Mouse (Mus musculus) left cerebral cortex, adult 11 months (tissue): ENCODE results near the gene Adam8.

Source experiments
- DNase-seq: peaks from one replicate; pipeline ENCODE4 v3.0.0; 2022; ENCODE audit warnings: low spot score

The Adam8 gene

DNA sequence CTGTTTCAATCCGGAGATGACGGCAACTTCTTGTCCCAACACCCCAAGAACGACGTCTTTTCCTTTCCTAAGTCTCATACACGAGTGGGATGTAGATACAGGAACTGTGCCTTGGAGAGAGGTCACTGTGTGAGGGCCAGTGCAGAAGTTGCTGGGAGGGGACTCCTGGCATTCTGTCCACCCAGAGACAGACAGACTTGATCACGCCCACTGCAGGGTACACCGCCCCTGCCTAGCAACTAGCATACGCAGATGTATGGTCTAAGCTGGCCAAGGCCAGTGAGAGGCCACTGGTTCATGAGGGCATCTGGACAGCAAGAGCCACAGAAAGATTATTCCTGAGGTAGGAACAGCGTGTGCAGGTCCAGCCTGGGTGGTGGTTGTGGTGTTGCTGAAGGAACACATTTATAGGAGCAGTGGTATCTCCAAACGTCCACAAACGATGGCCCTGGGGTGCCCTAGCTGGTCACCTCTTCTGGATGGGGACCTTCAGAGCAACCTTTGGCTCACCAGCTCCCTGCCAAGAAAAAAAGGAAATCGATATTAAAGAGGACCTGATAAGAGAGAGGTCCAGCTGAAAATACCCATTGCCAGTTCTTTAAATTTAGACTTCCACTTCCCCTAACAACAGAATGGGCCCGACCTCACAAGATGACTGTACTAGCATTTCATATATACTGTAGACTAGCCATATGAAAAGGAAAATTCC lies 13.2 kb downstream of the Adam8 start:
- DNase-seq = no peak

- peak; percentile 82 for DNase-seq
Measured at GRCm38 (mm10) chr7:139978278-139978892, 14.0 kb downstream of the Adam8 start, which contains the start of gene 6430531B16Rik. Gene 6430531B16Rik (minus strand): TSS chr7:139978755.

- no peak for DNase-seq
Measured at GRCm38 (mm10) chr7:139975471-139975870, 16.9 kb downstream of the Adam8 start.

DNA sequence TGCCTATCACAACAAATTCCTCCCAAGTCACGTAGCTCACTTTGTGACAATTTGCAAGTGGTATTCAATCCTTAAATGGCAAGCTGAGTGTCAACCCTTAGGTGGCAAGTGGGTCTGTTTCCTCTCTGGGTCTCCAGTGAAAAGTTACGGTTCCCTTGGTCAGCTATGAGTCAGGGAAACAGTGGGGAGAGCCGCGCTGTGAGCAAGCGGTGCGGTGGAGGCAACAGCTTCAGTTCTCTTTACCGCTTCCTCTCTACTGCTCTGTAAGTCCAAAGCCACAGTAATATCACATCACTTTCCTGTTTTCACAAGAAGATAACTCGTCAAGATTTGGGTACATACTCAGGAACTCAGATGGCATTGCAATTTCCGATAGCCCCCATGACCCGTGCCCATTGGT lies 18.1 kb downstream of the Adam8 start:
- no peak for DNase-seq

GRCm38 (mm10) chr7:139972923-139973331 lies 19.4 kb downstream of the Adam8 start:
- DNase-seq = no peak

- DNase-seq = no peak
Measured at GRCm38 (mm10) chr7:139971436-139971835, 20.9 kb downstream of the Adam8 start.

DNA sequence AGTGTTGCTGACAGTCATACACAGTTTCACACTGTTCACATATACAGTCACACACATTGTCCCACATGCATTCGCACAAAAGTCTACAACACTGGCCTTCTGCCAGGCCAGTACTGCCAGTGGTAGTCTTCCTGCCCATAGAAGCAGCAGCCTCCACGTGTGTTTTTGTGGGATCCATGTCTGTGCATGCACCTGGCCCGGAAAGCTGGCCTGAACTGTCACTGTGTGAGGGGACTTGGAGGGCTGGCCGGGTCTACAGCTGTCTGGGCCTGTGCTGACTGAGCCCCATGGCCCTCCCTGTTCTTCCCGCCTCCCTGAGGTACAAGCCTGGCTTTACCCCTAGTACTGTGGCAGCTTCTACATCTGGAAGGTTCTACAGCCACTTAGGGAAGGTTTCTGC lies 21.4 kb downstream of the Adam8 start:
- no peak for DNase-seq

- no peak for DNase-seq
Measured at GRCm38 (mm10) chr7:139970216-139970919, 22.0 kb downstream of the Adam8 start.

DNA sequence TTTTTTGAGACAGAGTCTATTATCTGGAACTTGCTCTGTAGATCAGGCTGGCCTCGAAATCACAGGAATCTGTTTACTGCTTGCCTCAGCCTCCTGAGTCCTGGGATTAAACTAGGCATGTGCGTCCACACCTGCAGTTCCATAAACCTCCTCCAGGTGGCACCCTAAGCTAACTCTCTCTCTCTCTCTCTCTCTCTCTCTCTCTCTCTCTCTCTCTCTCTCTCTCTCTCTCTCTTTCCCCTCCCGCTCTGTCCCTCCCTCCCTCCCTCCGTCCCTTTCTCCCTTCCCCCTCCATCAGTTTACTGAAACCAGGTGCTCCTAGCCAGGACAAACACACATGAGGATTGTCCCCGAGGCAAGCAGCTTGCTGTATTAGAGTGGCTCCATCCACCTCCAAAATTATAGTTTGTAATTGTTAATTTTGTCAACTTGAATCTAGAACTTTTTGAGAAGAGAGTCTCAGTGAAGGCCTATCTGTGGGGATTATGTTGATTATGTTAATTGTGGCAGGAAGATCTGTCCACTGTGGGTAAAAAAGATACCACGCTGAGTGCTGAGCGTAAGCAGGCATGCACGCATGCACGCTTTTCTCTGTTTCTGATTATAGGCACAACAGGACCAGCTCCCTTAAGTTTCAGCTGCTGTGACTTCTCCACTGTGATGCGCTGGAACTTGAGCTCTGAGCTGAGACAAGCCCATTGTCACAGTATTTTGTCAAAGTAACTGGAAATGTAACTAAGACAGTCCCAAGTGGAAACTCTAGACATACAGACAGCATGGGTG lies 22.8 kb downstream of the Adam8 start:
- DNase-seq = peak; percentile 78

- no peak for DNase-seq
Measured at GRCm38 (mm10) chr7:139968428-139968827, 23.9 kb downstream of the Adam8 start.

DNA sequence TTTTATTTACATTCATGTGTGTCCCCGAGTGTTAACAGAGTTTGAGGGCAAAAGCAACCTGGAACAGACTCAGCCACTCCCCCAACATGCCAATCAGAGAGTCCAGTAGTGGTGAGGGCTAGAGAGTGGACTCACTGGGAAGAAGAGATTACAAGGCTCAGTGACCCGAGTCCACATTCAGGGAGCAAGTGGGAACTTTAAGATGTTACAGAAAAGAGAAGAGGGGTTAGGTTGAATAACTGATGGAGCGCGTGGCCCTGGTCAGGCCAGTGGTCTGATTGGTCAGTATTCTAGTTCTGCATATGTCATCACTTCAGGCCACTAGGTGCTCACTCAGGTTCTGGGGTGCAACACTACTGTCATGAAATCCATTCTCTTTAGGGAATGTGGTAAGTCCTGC lies 25.2 kb downstream of the Adam8 start:
- DNase-seq = no peak

DNA sequence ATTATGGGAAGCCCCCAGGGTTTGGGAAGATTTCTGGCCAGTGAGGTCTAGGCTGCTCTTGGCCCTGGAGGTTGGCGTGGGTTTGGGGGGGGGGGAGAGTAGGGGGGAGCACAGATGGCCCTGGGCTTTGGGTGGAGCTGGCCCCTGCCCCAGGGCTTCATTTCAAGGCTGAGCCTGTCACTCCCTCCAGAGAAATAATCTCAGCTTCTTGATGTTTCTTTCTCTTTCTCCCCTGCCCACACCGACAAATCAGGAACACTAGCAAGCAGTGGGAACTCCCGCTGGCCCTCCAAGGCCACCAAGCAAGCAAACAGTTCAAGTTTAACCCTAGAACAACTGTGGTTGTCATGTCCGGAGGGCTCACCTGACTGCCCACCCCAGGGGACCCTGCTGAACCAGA lies 28.5 kb downstream of the Adam8 start:
- DNase-seq = no peak

GRCm38 (mm10) chr7:139961141-139961540 lies 31.2 kb downstream of the Adam8 start:
- DNase-seq = no peak

- DNase-seq = no peak
Measured at GRCm38 (mm10) chr7:139957958-139958357, 34.4 kb downstream of the Adam8 start.

DNA sequence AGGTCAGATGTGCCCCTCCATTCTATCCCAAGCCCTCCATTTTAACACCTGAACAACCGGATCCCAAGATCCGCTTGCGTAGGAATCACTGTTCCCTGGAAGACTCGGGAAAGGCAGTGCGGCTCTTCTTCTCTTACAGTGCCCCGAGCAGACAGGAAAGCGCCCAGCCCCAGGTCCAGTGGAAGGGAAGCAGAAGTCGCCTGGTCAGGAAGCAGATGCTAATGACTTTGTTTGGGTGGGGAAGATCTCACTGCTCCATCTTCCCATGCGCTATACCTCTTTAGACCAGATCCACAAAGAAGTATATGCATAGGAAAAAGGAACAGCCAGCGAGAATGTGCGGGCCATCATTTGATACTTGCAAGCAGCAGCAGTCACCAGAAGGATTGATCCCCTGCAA lies 34.9 kb downstream of the Adam8 start:
- DNase-seq = no peak

DNA sequence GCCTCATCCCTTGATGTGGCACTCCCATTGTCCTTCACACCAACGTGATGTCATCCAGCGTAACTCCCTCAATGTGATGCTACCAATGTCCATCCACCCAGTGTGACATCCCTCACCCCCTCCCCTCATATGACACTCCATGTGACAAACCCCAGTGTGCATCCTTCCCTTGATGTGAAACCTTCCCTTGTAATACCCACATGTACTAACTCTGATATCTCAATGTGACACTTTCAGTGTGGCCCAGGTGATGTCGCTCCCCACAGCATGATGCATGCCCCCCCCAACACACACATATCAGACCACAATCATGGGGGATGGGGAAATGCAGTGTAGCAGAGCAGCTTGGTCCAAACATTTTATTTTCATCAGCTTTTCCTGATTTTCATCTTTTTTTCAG lies 35.7 kb downstream of the Adam8 start:
- no peak for DNase-seq

DNA sequence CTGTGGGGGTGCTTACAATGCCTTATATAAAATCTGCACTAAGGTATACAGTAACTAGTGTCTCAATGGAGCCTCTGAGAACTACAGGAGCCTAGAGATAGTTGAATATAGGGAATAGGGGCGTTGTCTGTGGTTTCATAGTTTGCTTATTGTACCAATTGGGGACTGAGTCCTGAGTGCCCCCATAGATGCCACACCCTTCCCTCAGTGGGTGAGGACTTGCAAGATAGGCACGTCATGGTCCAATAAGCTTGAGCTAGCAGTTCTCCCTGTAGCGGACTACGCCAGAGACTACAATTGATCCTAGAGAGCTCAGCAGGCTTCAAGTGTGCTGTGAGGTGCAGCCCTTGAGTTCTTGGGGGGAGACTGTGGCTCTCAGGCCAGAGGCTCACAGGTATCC lies 36.9 kb downstream of the Adam8 start:
- no peak for DNase-seq

DNA sequence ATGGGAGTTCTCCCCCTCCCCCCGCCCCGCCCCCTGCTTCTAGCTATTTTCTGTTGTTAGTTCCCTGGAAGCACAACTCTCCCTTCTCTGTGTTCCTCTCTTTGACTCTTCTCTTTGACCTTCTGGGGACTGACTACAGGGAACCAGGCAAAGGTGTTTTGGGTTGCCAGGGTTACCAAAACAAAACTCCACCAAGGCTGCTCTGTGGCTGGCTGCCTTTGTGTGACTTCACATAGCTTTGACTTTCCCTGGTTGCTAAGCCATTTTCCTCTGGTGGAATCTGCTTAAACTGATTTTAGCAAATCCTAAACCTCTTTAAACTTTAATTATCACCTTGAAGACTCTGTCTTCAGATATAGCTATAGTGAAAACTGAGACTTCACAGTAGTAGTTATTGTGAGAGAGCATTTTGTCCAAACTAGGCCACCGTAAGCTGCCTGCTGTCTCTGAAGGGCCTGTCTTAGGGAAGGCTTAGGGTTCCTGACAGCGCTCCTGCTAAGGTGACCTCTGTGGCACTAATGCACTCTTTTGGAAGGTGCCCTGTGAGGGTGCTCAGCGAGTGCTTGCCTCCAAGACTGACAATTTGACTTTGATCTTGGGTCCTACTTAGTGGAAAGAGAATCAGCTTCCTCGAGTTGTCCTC lies 40.2 kb downstream of the Adam8 start:
- DNase-seq = no peak

DNA sequence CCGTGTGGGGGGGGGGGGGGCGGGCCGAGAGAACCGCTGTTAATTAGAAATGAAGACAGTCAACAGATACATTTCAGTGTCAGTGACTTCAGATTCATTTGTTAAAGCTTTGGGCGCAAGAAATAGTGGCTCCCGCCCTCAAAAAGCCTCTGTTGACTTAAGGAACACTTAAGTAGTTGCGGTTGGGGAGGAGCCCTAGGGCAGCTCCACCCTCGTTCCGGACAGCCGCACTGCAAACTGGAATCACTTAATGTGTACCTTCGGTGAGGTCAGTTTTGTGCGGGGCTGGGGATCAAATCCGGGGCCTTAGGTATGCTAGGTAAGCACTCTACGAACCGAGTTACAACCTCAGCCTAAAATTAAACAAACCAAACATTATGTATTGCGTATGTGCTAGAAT lies 41.3 kb downstream of the Adam8 start:
- DNase-seq = no peak

GRCm38 (mm10) chr7:139950283-139950971 lies 41.9 kb downstream of the Adam8 start:
- no peak for DNase-seq

DNA sequence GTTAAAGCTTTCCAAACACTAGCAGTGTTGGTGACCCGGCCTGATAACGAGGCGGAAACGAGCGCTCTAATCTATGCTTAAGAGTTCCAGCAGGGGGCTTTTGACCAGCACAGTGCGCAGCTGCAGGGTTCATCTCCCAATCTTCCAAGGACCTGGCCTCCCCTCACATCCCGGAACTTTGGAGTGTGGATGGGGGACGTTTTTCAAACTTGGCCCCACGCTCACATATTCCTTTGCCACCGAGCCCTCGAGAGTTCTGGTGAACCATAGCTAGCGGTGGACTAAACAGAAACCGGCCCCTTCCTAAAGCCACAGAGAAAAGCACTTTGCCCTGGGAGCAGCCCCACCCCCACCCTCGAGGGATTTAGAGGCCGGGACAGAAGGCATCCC lies 42.5 kb downstream of the Adam8 start:
- DNase-seq = no peak
